Mouse (Mus musculus) embryonic facial prominence, embryonic 12.5 days (tissue): ENCODE measurements around the gene Epn2. TPM values are rescaled to one million over a fixed set of nuclear protein-coding genes. Genes with fewer than 3 reads are reported as not detected.

Experiments used
- ATAC-seq: fragments of 200-750 bp; cut with Nextera tagmentation; 2 replicates; pipeline ENCODE4 v1.8.0; 2017; ENCODE audit not compliant: insufficient number of reproducible peaks, insufficient read depth, low FRiP score, low TSS enrichment
- H3K27ac ChIP-seq: fragments of 300-500 bp; sonication (generic); 2 replicates; pipeline ENCODE4 v1.5.1; 2016; ENCODE audit warnings: mild to moderate bottlenecking
- H3K27me3 ChIP-seq: fragments of 300-500 bp; sonication (generic); 2 replicates; pipeline ENCODE4 v1.6.1; 2016; ENCODE audit warnings: mild to moderate bottlenecking, moderate library complexity
- H3K36me3 ChIP-seq: fragments of 300-500 bp; sonication (generic); 2 replicates; pipeline ENCODE4 v1.6.1; 2016; ENCODE audit warnings: mild to moderate bottlenecking
- H3K4me1 ChIP-seq: fragments of 300-500 bp; sonication (generic); 2 replicates; pipeline ENCODE4 v1.6.1; 2016
- H3K4me2 ChIP-seq: fragments of 300-500 bp; sonication (generic); replicated peaks from 2 replicates; pipeline ENCODE4 v1.6.1; 2016; ENCODE audit warnings: mild to moderate bottlenecking, moderate library complexity
- H3K4me3 ChIP-seq: fragments of 300-500 bp; sonication (generic); 2 replicates; pipeline ENCODE4 v1.5.1; 2016; ENCODE audit warnings: mild to moderate bottlenecking
- H3K9ac ChIP-seq: fragments of 300-500 bp; sonication (generic); 2 replicates; pipeline ENCODE4 v1.6.1; 2016; ENCODE audit warnings: mild to moderate bottlenecking, moderate library complexity
- H3K9me3 ChIP-seq: fragments of 300-500 bp; sonication (generic); 2 replicates; pipeline ENCODE4 v1.6.1; 2016; ENCODE audit warnings: mild to moderate bottlenecking, moderate library complexity
- WGBS: fragments of 180-500 bp; shearing (Covaris S2); methylation state at CpG from one replicate; pipeline ENCODE4 v1.1.7; 2016; 5-methylcytosine and 5-hydroxymethylcytosine counted together
- polyA plus RNA-seq: library from polyadenylated mRNA; unstranded; fragments of >200 nt; fragmentation: Nextera tagmentation; extraction: Ambion mirVana; gene quantifications from 2 replicates; pipeline ENCODE4 v1.2.1, GENCODE M21; 2016

Gene Epn2
- polyA plus RNA-seq, 1 experiment from 2014 or later = 28.3 TPM

DNA sequence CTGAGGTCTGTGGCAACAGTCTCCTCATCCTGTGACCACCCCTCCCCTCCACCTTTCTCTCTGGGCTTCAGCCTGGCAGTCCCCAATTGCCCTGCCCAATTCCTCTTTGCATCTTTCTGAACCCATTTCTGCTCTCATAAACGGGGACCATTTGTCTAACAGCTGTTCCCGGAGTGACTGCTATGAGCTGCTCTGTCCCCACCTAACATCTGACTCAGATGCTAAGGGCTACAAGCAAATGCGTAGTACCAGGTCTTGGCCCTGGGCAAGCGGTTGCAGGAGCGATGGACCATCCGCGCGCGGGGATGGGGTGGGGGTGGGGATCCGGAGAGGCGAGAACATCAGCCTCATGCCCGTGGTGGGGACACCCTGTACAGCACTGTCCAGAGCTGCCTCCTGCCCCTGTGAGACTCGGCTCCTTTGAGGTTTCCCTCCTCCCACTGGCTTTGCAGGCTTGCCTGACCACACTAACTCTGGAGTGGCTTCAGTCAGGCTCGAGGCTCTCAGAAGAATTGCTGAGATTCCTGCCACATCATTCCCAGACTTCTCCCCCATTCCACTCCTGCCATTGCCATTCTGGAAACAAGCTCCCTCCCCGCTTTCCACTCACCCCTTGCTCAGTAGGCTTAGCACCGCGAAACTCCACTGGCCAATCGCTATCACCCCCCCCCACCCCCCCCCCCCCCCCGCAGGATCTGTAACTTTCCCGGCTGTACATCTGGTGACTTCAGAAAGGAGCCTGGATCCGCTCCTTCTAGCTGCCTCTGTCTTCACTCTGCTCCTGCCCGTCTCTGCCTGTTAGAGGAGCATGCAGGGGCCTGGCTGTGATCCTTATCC, 36.4 kb upstream of the Epn2 start:
- Histone ChIP-seq H3K36me3 (no peaks in the 10 kb centered on the region), H3K27me3 (no peaks in the 10 kb centered on the region), H3K9ac (peak overlapping the region; percentile 57), H3K4me1 (peaks cover 12% of the 10 kb centered on the region; the same call in 1 of the 2 replicates), H3K4me2 (peak overlapping the region; percentile 61), H3K9me3 (no peaks in the 10 kb centered on the region), H3K4me3 (peak overlapping the region; percentile 25), H3K27ac (0 out of 2 replicates have a peak overlapping the region, but pooled peaks have one; percentile 36)
- WGBS = 10% methylated on average over 19 of the region's 22 CpGs
- ATAC-seq = peak; percentile 54; the same call in 1 of the 2 replicates

DNA sequence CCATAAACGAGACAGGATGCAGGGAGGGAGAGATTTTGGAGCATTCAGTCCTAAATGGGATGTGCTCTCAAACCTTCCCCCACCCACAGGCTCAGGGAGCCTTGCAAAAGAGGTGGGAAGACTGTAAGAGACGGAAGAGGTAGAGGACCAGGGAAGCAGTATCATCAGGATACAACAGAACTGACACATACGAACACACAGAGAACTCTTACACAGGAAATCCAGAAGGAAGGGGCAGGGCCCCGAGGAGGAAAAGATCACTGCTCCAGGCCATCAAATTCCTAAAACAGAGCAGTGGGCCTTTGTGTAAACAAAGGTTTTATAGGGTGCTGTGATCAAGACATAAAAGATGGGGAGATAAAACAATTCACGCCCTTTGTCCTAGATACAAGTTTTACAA, 34.9 kb upstream of the Epn2 start:
- H3K27me3 ChIP-seq = no peaks in the 10 kb centered on the region
- no peak for ATAC-seq
- no peak overlapping the region for H3K9ac ChIP-seq
- H3K4me2 ChIP-seq = no peak overlapping the region
- no peak overlapping the region for H3K4me3 ChIP-seq
- no peaks in the 10 kb centered on the region for H3K9me3 ChIP-seq
- no peak overlapping the region for H3K27ac ChIP-seq
- WGBS = 58% methylated on average over 5 of the region's 5 CpGs
- H3K4me1 ChIP-seq = peaks cover 12% of the 10 kb centered on the region; the same call in 1 of the 2 replicates
- H3K36me3 ChIP-seq = no peaks in the 10 kb centered on the region

DNA sequence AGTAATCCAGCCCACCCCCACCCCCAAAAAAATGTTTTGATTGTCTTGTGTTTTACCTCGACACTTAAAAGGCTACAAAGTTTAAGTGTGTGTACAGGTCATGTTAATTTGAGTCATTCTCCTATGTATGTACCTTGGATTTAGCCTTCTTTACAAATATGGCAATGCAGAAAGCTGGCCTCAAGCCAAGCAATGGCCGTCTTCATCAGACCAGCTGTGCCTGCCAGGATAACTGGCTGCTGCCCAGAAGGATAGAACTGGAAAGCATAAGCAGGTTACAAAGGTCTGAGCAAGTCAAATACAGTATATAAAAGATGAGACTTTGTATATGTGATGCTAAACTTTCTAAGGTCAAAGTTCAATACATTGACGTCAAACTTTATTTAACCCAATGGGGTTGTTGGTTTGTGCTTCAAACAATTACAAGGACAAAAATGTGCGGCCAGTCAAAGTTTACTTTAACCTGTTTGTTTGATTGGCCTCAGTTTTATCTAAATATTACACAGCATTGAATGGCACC, 32.7 kb upstream of the Epn2 start:
- Histone ChIP-seq H3K36me3 (no peaks in the 10 kb centered on the region), H3K27me3 (no peaks in the 10 kb centered on the region), H3K9me3 (no peaks in the 10 kb centered on the region), H3K27ac (no peak overlapping the region), H3K4me1 (peaks cover 12% of the 10 kb centered on the region; the same call in 1 of the 2 replicates), H3K4me2 (no peak overlapping the region), H3K4me3 (no peak overlapping the region), H3K9ac (no peak overlapping the region)
- ATAC-seq = no peak
- 81% methylated on average over 4 of the region's 4 CpGs for WGBS

DNA sequence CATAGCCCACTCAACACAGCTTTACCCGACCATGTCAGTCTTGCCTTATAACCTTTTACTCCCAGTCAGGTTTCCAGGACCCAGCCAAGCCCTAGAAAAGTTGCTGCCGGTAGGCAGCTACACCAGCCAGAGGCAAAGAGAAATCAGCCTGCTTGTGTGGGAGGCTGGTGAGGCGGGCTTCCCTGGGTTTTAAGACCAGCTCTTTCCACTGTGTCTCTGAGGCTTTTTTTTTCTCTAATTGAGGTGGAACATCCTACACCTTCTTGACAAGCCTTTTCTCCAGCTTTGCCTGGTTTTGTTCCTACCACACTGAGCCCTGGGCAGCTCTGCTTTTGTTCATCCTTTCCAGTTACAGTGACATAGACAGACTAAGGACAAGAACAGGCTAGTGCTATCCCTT, 31.7 kb upstream of the Epn2 start:
- 0 out of 2 replicates have a peak, but pooled peaks cover 4% of the 10 kb centered on the region for H3K9me3 ChIP-seq
- H3K9ac ChIP-seq = no peak overlapping the region
- H3K36me3 ChIP-seq = no peaks in the 10 kb centered on the region
- no peak overlapping the region for H3K27ac ChIP-seq
- no peak overlapping the region for H3K4me2 ChIP-seq
- peaks cover 6% of the 10 kb centered on the region; the same call in 1 of the 2 replicates for H3K4me1 ChIP-seq
- no peak overlapping the region for H3K4me3 ChIP-seq
- no peak for ATAC-seq
- H3K27me3 ChIP-seq = no peaks in the 10 kb centered on the region
- 77% methylated on average over 3 of the region's 3 CpGs for WGBS

DNA sequence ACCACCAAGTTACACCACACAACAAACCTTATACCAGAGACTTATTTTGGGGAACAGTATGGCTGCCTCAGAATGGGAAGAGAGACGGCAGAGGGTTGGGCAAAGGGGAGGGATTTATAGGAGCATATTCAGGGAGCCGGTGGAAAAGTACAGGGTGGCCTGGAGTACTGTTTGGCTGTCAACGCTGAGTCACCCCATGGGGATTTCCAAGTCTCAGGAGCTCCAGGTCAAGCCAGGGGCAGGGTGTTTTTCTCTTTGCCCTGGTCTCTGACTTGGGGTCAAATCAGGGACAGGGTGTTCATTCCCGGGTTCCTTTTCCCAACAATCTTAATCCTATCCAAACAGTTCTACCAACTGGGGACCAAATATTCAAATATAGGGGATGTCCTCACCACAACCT, 28.6 kb upstream of the Epn2 start:
- Histone ChIP-seq H3K36me3 (no peaks in the 10 kb centered on the region), H3K9me3 (0 out of 2 replicates have a peak, but pooled peaks cover 4% of the 10 kb centered on the region), H3K4me1 (no peaks in the 10 kb centered on the region), H3K9ac (no peak overlapping the region), H3K4me2 (no peak overlapping the region), H3K27ac (no peak overlapping the region), H3K27me3 (no peaks in the 10 kb centered on the region), H3K4me3 (no peak overlapping the region)
- ATAC-seq = no peak
- WGBS = 81% methylated on average over 4 of the region's 4 CpGs

DNA sequence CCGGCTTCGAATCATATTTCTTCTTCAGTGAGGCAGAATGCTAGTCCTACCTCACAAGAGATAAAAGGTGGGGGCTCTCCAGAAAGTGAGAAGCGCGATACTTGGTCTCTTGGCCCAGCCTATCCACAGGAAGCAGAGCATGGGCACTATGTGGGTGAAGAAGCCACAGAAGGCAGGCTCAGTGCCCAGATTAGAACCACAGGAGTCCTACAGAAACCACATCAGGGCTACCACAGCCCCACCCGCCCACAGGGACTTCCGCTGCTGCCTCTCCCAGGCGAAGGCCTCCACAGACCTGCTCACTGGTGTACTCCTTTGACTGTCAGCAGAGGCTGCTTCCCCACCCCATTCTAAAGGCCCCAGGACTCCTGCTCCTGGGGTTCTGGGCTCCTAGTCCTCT, 23.2 kb upstream of the Epn2 start:
- no peaks in the 10 kb centered on the region for H3K27me3 ChIP-seq
- 95% methylated on average over 7 of the region's 7 CpGs for WGBS
- H3K9me3 ChIP-seq = 0 out of 2 replicates have a peak, but pooled peaks cover 4% of the 10 kb centered on the region
- no peak overlapping the region for H3K4me2 ChIP-seq
- no peak overlapping the region for H3K9ac ChIP-seq
- no peaks in the 10 kb centered on the region for H3K4me1 ChIP-seq
- ATAC-seq = no peak
- no peak overlapping the region for H3K4me3 ChIP-seq
- no peaks in the 10 kb centered on the region for H3K36me3 ChIP-seq
- no peak overlapping the region for H3K27ac ChIP-seq

DNA sequence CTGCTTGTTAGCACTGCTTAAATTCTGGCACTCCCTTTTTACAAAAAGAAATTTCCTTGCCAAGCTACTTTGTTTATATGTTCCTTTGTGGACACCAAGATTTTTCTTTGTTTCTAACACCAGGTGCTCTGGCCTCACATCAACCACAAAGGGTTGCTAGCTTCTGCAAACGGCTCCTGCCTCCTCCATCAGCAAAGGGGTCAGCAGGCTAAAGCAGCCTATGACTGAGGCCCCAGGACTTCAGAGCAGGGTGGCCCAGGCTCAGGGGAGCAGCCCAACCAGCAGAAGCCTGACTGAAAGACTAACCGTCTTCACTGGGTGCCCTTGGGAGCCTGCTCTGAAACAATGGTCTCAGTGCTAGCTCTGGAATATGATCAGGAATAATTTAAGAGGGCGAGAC, 22.0 kb upstream of the Epn2 start:
- WGBS = 50% methylated on average over 3 of the region's 3 CpGs
- no peak for ATAC-seq
- H3K4me1 ChIP-seq = no peaks in the 10 kb centered on the region

DNA sequence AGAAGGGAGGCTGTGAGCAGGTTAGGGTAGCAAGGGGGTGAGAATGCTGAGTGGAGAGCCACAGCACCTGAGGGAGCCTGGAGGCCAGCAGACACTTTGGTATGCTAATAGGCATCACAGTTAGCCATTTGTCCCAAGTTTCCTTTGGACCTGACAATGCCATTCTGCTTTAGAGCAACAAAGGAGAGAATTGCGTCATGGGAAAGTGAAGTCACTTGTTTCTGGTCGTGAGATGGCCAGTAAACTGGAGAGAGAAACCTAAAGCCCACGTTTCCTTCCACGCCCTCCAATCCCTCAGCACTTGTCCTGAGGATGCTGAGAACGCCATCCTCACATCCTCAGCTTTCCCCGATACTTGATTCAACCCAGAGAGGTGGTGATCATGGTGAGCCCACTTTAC, 18.9 kb upstream of the Epn2 start:
- no peaks in the 10 kb centered on the region for H3K36me3 ChIP-seq
- no peak for ATAC-seq
- no peak overlapping the region for H3K4me2 ChIP-seq
- H3K27me3 ChIP-seq = no peaks in the 10 kb centered on the region
- no peak overlapping the region for H3K9ac ChIP-seq
- no peaks in the 10 kb centered on the region for H3K9me3 ChIP-seq
- H3K4me1 ChIP-seq = no peaks in the 10 kb centered on the region
- 62% methylated on average over 6 of the region's 6 CpGs for WGBS
- no peak overlapping the region for H3K27ac ChIP-seq
- H3K4me3 ChIP-seq = no peak overlapping the region

More for the DNA sequence above, 22.0 kb upstream of the Epn2 start:
- H3K4me3 ChIP-seq = no peak overlapping the region
- H3K4me2 ChIP-seq = no peak overlapping the region
- H3K36me3 ChIP-seq = no peaks in the 10 kb centered on the region
- 0 out of 2 replicates have a peak, but pooled peaks cover 3% of the 10 kb centered on the region for H3K9me3 ChIP-seq
- H3K27ac ChIP-seq = no peak overlapping the region
- H3K27me3 ChIP-seq = no peaks in the 10 kb centered on the region
- H3K9ac ChIP-seq = no peak overlapping the region

DNA sequence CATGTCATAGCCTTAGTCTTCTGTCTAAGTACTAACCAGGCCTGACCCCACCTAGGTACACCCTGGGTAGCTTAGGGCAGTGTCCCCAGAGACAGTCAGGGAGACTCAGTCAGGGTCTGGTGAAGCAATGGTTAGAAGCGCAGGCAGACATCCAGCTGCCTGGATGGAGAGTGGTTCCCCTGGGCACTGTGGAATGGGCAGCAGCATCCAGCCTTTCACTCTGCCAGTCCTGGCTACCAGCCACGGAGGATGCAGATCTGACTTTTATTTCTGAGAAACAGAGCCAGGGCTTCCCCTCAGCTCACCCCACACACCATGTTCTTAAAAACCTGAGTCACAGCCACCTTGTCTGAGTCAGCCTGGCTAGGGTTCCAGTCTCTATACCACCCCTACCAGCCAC, 18.0 kb upstream of the Epn2 start:
- WGBS = 92% methylated on average over 2 of the region's 2 CpGs

DNA sequence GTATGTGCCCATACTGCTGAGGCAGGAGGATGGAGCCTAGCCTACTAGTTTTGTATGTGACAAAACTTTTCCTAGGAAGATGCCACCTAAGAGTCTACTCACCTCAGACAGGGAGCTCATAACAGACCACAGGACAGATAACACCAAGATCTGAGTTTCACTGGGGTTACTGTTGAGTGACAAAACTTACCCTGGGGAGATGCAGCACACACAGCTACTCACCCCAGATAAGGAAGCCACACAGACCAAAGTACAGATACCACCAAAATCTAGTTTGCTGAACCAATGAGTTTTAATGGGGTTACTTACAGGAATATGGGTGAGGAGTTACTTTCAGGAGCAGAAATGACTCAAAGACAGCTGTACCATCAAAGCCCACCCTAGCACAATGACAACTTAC, 13.6 kb upstream of the Epn2 start:
- Histone ChIP-seq H3K9me3 (no peaks in the 10 kb centered on the region), H3K4me1 (no peaks in the 10 kb centered on the region), H3K27ac (no peak overlapping the region), H3K4me2 (no peak overlapping the region), H3K36me3 (no peaks in the 10 kb centered on the region), H3K9ac (no peak overlapping the region), H3K27me3 (no peaks in the 10 kb centered on the region), H3K4me3 (no peak overlapping the region)
- ATAC-seq = no peak

More for the DNA sequence above, 18.0 kb upstream of the Epn2 start:
- no peak overlapping the region for H3K9ac ChIP-seq
- H3K4me1 ChIP-seq = no peaks in the 10 kb centered on the region
- ATAC-seq = no peak
- no peaks in the 10 kb centered on the region for H3K9me3 ChIP-seq
- no peaks in the 10 kb centered on the region for H3K36me3 ChIP-seq
- H3K27ac ChIP-seq = no peak overlapping the region
- H3K4me2 ChIP-seq = no peak overlapping the region
- no peak overlapping the region for H3K4me3 ChIP-seq
- no peaks in the 10 kb centered on the region for H3K27me3 ChIP-seq

DNA sequence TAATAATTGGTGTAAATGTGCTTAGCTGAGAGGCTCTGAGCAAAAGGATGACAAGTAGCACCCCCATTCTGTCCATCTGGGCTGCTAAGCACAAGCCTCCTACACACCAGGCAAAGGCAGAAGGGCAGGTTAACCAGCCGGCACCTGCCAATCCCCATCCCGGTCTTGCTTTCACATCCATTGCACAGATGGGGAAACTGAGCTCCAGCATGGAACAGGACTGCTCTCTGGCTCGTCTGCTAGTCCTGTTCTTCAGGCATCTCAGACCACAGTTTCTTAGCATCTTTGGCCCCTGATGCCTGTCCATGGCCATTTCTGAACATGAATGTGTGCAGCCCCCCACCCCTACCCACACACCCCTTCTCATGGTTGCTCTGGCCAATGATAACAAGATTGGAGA, 12.6 kb upstream of the Epn2 start:
- no peak for ATAC-seq
- no peak overlapping the region for H3K9ac ChIP-seq
- no peaks in the 10 kb centered on the region for H3K9me3 ChIP-seq
- H3K27ac ChIP-seq = no peak overlapping the region
- no peaks in the 10 kb centered on the region for H3K27me3 ChIP-seq
- 94% methylated on average over 3 of the region's 3 CpGs for WGBS
- no peaks in the 10 kb centered on the region for H3K4me1 ChIP-seq
- no peak overlapping the region for H3K4me2 ChIP-seq
- H3K36me3 ChIP-seq = no peaks in the 10 kb centered on the region
- H3K4me3 ChIP-seq = no peak overlapping the region

DNA sequence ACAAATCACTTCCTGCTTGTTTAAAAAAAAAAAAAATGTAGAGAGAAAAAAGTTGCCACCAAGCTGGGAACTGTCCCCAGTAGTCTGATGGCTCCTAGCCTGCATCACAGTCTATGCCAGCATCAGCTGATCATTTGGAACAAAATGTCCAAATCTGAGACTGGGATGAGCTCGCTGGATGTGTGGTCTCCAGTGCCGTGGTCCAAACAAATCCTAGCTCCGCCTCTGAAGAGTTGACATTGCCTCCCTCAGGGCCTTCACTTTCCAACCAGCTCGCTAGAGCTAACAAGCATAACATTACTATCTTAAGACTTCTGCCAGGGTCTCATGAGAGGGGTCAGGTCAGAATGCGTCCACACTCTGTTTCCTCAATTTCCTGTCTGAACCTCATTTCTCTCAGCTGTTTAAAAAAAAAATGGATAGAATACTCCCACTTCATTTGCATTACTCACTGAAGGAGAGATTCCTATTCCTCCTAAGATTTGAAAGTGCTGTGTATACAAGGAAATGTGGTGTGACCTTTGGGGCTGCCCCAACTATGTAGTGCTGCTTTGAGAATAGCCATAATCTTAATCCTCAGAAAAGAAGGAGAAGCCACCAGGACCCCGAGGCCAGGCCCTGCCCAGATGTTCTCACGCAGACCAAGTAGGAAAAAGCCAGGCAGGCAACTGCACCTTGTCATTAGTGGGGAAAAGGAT, 11.2 kb upstream of the Epn2 start:
- no peak overlapping the region for H3K9ac ChIP-seq
- H3K36me3 ChIP-seq = no peaks in the 10 kb centered on the region
- no peak overlapping the region for H3K4me3 ChIP-seq
- no peaks in the 10 kb centered on the region for H3K9me3 ChIP-seq
- no peaks in the 10 kb centered on the region for H3K27me3 ChIP-seq
- H3K4me1 ChIP-seq = no peaks in the 10 kb centered on the region
- ATAC-seq = no peak
- no peak overlapping the region for H3K4me2 ChIP-seq
- H3K27ac ChIP-seq = no peak overlapping the region
- 27% methylated on average over 7 of the region's 7 CpGs for WGBS
